Mouse (Mus musculus) neutrophil, adult 5-6 weeks (primary cell): ENCODE measurements around the gene Ddx31. TPM values are rescaled to one million over a fixed set of nuclear protein-coding genes. Genes with fewer than 3 reads are reported as not detected.

Source experiments
- ATAC-seq: fragments of 151-379, 151-347 bp; 2 replicates; pipeline ENCODE4 v1.8.0; 2017; ENCODE audit warnings: mild to moderate bottlenecking, moderate TSS enrichment; ENCODE audit not compliant: insufficient number of reproducible peaks, poor library complexity, low FRiP score, severe bottlenecking; ENCODE audit errors: extremely low read depth
- total RNA-seq: library from RNA; stranded (forward); fragments of 200-1000 nt; gene quantifications from 2 replicates; pipeline ENCODE4 v1.2.3, GENCODE M21; 2017

The Ddx31 gene
- total RNA-seq, 1 experiment from 2014 or later, result 16.6 TPM

DNA sequence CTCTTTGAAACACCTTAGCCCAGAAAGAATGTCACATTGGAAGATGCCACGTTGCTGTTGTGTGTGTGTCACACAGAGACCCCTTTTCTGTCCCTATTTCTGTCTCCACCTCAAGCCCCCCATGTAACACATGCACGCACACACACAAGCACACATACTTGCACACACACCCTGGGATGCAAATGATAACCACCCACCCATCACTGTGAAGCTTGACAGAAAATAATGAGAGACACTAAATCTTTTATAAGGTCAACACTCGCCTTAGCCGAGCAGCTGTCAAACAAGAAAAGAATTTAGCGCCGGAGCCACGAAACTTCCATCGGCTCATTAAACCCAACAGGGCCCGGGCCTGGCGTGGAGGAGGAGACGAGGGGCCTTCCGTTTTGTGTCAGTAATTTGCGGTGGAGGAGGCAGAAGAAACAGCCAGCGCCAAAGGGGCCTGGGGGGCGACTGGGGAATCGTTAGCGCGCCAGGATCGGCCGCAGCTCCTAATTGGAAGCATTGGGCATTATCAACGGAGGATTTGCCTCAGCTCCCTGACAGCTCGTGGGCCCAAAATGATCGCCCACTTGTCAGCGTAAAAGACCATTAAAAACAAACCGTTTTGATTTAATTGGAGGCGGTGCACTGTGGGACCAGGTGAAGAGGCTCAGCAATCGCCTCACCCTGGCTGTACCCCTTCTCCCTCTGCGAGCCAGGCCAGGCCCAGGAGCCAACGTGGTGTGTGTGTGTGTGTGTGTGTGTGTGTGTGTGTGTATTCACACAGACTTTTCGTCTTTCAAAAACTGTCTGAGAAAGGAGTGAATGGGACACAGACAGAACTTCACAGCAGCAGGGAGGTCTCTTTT lies 103.7 kb downstream of the Ddx31 start:
- ATAC-seq, result no peak

DNA sequence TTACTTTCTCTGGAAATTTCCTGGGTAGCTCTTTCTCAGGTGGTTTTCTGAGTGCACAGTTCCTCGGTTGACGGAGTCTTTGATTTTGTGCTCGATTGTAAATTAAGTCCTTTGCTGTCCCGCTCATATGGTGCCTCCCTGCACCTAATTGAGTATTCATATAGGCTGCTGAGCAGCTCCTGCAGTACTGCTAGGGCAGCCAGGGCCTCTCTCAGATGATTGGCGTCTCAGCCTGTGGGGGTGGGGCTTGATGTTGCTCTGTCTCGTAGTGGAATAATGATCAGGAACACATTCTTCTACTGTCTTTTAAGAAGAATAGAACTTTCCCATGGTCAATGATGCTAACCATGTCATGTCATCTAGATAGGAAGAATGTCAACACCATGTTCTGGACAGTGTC lies 105.2 kb downstream of the Ddx31 start:
- ATAC-seq, result no peak

- no peak for ATAC-seq
These were observed 106.1 kb downstream of the Ddx31 start for GRCm38 (mm10) chr2:28946312-28946711.

- no peak for ATAC-seq
These were observed 112.8 kb downstream of the Ddx31 start for GRCm38 (mm10) chr2:28952981-28953380.

- ATAC-seq, result no peak
These were observed 114.4 kb downstream of the Ddx31 start for GRCm38 (mm10) chr2:28954595-28954994.

Other genes starting within 250 kb of the Ddx31 start
- gene Gfi1b, start 218.4 kb upstream of the Ddx31 start, total RNA-seq, result 0.35 and 0.98 TPM in 2 replicates
- 32.5 and 32.9 TPM in 2 replicates for gene Tsc1, start 199.2 kb upstream of the Ddx31 start, total RNA-seq
- 0.98 TPM in 1 of 2 replicates, not detected in the other for gene Spaca9, start 140.7 kb upstream of the Ddx31 start, total RNA-seq
- gene Ak8, start 140.2 kb upstream of the Ddx31 start, total RNA-seq, result 1.4 TPM in 1 of 2 replicates, not detected in the other
- gene Gtf3c4, start within 50 bp of the Ddx31 start, total RNA-seq, result 8.7 and 10.9 TPM in 2 replicates
- not detected in 2 replicates for gene Barhl1, start 76.3 kb downstream of the Ddx31 start, total RNA-seq
- gene Cfap77, start 214.7 kb downstream of the Ddx31 start, total RNA-seq, result not detected in 2 replicates
- gene Ttf1, start 219.9 kb downstream of the Ddx31 start, total RNA-seq, result 37.6 and 42.9 TPM in 2 replicates